Mouse (Mus musculus): ENCODE measurements around the gene Tigd3. TPM values are rescaled to one million over a fixed set of nuclear protein-coding genes. Genes with fewer than 3 reads are reported as not detected.

Tigd3 gene
- under 1 TPM; 0.29 to 0.58 TPM for polyA plus RNA-seq (2017; shearing (Covaris generic))

GRCm38 (mm10) chr19:5894002-5894678 lies at the start of gene Tigd3:
Gene Tigd3 (minus strand): TSS chr19:5894149.
- ATAC-seq, result peak; percentile 95

- no peak for ATAC-seq
Measured at GRCm38 (mm10) chr19:5943404-5943803, 49.5 kb upstream of the Tigd3 start.

GRCm38 (mm10) chr19:5942581-5942980 lies 48.6 kb upstream of the Tigd3 start:
- no peak for ATAC-seq

GRCm38 (mm10) chr19:5940656-5941055 lies 46.7 kb upstream of the Tigd3 start:
- no peak for ATAC-seq

- no peak for ATAC-seq
Measured at GRCm38 (mm10) chr19:5940173-5940572, 46.2 kb upstream of the Tigd3 start.

GRCm38 (mm10) chr19:5939715-5940114 lies 45.8 kb upstream of the Tigd3 start:
- no peak for ATAC-seq

GRCm38 (mm10) chr19:5938516-5938915 lies 44.6 kb upstream of the Tigd3 start:
- no peak for ATAC-seq

- ATAC-seq, result no peak
Measured at GRCm38 (mm10) chr19:5937836-5938406, 44.0 kb upstream of the Tigd3 start.

- no peak for ATAC-seq
Measured at GRCm38 (mm10) chr19:5937095-5937835, 43.3 kb upstream of the Tigd3 start.

- no peak for ATAC-seq
Measured at GRCm38 (mm10) chr19:5935691-5936090, 41.7 kb upstream of the Tigd3 start.

GRCm38 (mm10) chr19:5935266-5935665 lies 41.3 kb upstream of the Tigd3 start:
- ATAC-seq, result no peak

- ATAC-seq, result no peak
Measured at GRCm38 (mm10) chr19:5929634-5930596, 36.0 kb upstream of the Tigd3 start.

GRCm38 (mm10) chr19:5928546-5928945 lies 34.6 kb upstream of the Tigd3 start:
- no peak for ATAC-seq

GRCm38 (mm10) chr19:5928104-5928503 lies 34.2 kb upstream of the Tigd3 start:
- ATAC-seq, result no peak

- ATAC-seq, result no peak
Measured at GRCm38 (mm10) chr19:5927532-5927931, 33.6 kb upstream of the Tigd3 start.

GRCm38 (mm10) chr19:5927026-5927425 lies 33.1 kb upstream of the Tigd3 start:
- ATAC-seq, result no peak

- ATAC-seq, result no peak
Measured at GRCm38 (mm10) chr19:5925311-5925855, 31.4 kb upstream of the Tigd3 start.

- ATAC-seq, result peak; percentile 87
Measured at GRCm38 (mm10) chr19:5924713-5925093, 30.8 kb upstream of the Tigd3 start, which contains the start of gene Cdc42ep2. Gene Cdc42ep2 (minus strand): TSS chr19:5924816.

GRCm38 (mm10) chr19:5923990-5924712 lies 30.2 kb upstream of the Tigd3 start:
- ATAC-seq, result peak; percentile 40

GRCm38 (mm10) chr19:5922963-5923362 lies 29.0 kb upstream of the Tigd3 start:
- no peak for ATAC-seq

GRCm38 (mm10) chr19:5922119-5922942 lies 28.4 kb upstream of the Tigd3 start:
- no peak for ATAC-seq
